Mouse (Mus musculus) spleen, adult 2 months (tissue): ENCODE results near the gene Iqgap2.

Experiments used
- CTCF ChIP-seq: fragments of 200-500 bp; IDR thresholded peaks from 2 replicates; pipeline ENCODE4 v1.5.1; 2011; ENCODE audit warnings: mild to moderate bottlenecking, inconsistent platforms; ENCODE audit not compliant: insufficient read depth, insufficient read length, insufficient replicate concordance; ENCODE audit errors: extremely low read depth
- POLR2A ChIP-seq: fragments of 200-500 bp; IDR thresholded peaks from 2 replicates; pipeline ENCODE4 v1.6.1; 2011; ENCODE audit warnings: low read depth, low read length, inconsistent platforms

- no peak for TF ChIP-seq POLR2A
- TF ChIP-seq CTCF = no peak
These were observed 241.8 kb downstream of the Iqgap2 start for GRCm38 (mm10) chr13:95649941-95650340.
